Mouse (Mus musculus) kidney, embryonic 15.5 days (tissue): ENCODE measurements around the gene Them7. TPM values are rescaled to one million over a fixed set of nuclear protein-coding genes. Genes with fewer than 3 reads are reported as not detected.

Experiments used
- ATAC-seq: fragments of 200-750 bp; cut with Nextera tagmentation; replicated peaks from 2 replicates; pipeline ENCODE4 v1.8.0; 2017; ENCODE audit warnings: moderate TSS enrichment; ENCODE audit not compliant: low FRiP score
- H3K27ac ChIP-seq: fragments of 300-500 bp; sonication (generic); 2 replicates; pipeline ENCODE4 v1.5.1; 2015; ENCODE audit warnings: mild to moderate bottlenecking, inconsistent platforms
- H3K27me3 ChIP-seq: fragments of 300-500 bp; sonication (generic); 2 replicates; pipeline ENCODE4 v1.6.1; 2015; ENCODE audit warnings: inconsistent platforms
- H3K36me3 ChIP-seq: fragments of 300-500 bp; sonication (generic); 2 replicates; pipeline ENCODE4 v1.6.1; 2015; ENCODE audit warnings: inconsistent platforms
- H3K4me1 ChIP-seq: fragments of 300-500 bp; sonication (generic); 2 replicates; pipeline ENCODE4 v1.6.1; 2015; ENCODE audit warnings: inconsistent platforms
- H3K4me2 ChIP-seq: fragments of 300-500 bp; sonication (generic); 2 replicates; pipeline ENCODE4 v1.6.1; 2015; ENCODE audit warnings: moderate library complexity, mild to moderate bottlenecking, inconsistent platforms
- H3K4me3 ChIP-seq: fragments of 300-500 bp; sonication (generic); replicated peaks from 2 replicates; pipeline ENCODE4 v1.5.1; 2015; ENCODE audit warnings: mild to moderate bottlenecking, inconsistent platforms
- H3K9ac ChIP-seq: fragments of 300-500 bp; sonication (generic); 2 replicates; pipeline ENCODE4 v1.6.1; 2015; ENCODE audit warnings: mild to moderate bottlenecking, inconsistent platforms
- H3K9me3 ChIP-seq: fragments of 300-500 bp; sonication (generic); replicated peaks from 2 replicates; pipeline ENCODE4 v1.6.1; 2016; ENCODE audit warnings: inconsistent platforms
- WGBS: fragments of 180-500 bp; shearing (Covaris S2); methylation state at CpG from one replicate; pipeline ENCODE4 v1.1.7; 2015; ENCODE audit warnings: mixed read lengths; 5-methylcytosine and 5-hydroxymethylcytosine counted together
- polyA plus RNA-seq: library from polyadenylated mRNA; unstranded; fragments of >200 nt; fragmentation: Nextera tagmentation; extraction: Ambion mirVana; gene quantifications from 2 replicates; pipeline ENCODE4 v1.2.1, GENCODE M21; 2015

Them7 gene
- polyA plus RNA-seq, 1 experiment from 2014 or later: 3.0 TPM

DNA sequence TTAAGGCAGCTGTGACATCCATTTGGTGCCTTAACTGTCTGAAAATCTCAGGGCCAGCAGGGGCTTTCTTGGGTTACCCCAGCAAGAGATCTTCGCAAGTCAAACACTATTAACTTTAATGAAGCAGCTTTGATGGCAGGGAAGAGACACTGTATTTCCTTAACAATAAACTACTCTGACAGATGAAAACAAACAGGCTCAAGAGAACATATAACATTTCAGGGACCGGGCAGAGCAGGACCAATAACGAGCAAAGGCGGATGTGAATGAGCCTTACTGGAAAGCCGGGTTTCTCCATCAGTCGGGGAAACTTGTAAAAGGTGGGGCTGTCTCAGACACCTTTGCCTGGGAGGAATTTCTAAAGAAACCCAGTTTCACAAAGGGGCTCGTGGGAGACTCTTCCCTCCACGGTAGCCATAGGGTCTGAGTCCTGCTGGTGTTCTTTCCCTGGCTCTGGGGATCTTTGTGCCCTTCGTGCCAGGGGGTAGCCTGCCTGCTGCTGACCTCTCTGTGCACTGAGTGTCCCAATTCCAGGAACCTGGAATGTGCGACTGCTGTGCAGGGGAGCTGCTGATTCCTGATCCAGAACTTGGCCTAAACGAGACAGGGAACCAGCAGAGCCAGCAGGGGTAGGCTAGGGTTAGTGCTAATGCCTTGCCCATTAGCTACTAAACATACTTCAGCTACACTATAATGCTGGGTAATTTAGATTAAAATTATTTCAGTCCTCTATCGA lies 11.4 kb downstream of the Them7 start:
- ATAC-seq: peak; percentile 54
- WGBS: 16% methylated on average over 12 of the region's 12 CpGs
- H3K27ac ChIP-seq: peak overlapping the region; percentile 86
- 0 out of 2 replicates have a peak overlapping the region, but pooled peaks have one; percentile 29 for H3K4me2 ChIP-seq
- no peaks in the 10 kb centered on the region for H3K9me3 ChIP-seq
- H3K4me1 ChIP-seq: peaks cover 76% of the 10 kb centered on the region
- no peak overlapping the region for H3K9ac ChIP-seq
- 0 out of 2 replicates have a peak, but pooled peaks cover 4% of the 10 kb centered on the region for H3K27me3 ChIP-seq
- no peaks in the 10 kb centered on the region for H3K36me3 ChIP-seq
- H3K4me3 ChIP-seq: no peak overlapping the region

GRCm38 (mm10) chr2:105237424-105237823 lies 13.3 kb downstream of the Them7 start:
- peak; percentile 16 for ATAC-seq
- H3K4me2 ChIP-seq: no peak overlapping the region
- H3K36me3 ChIP-seq: no peaks in the 10 kb centered on the region
- H3K4me3 ChIP-seq: no peak overlapping the region
- WGBS: 21% methylated on average over 7 of the region's 7 CpGs
- H3K9ac ChIP-seq: no peak overlapping the region
- peak overlapping the region; percentile 28 for H3K27ac ChIP-seq
- H3K27me3 ChIP-seq: 0 out of 2 replicates have a peak, but pooled peaks cover 4% of the 10 kb centered on the region
- H3K4me1 ChIP-seq: peaks cover 68% of the 10 kb centered on the region
- no peaks in the 10 kb centered on the region for H3K9me3 ChIP-seq

GRCm38 (mm10) chr2:105237841-105238240 lies 13.7 kb downstream of the Them7 start:
- Histone ChIP-seq H3K9ac (no peak overlapping the region), H3K36me3 (no peaks in the 10 kb centered on the region), H3K4me3 (no peak overlapping the region), H3K4me2 (no peak overlapping the region), H3K27me3 (0 out of 2 replicates have a peak, but pooled peaks cover 4% of the 10 kb centered on the region), H3K27ac (peak overlapping the region; percentile 28), H3K4me1 (peaks cover 69% of the 10 kb centered on the region), H3K9me3 (no peaks in the 10 kb centered on the region)
- WGBS: 47% methylated on average over 2 of the region's 2 CpGs
- ATAC-seq: no peak

GRCm38 (mm10) chr2:105238775-105239174 lies 14.7 kb downstream of the Them7 start:
- Histone ChIP-seq H3K4me2 (no peak overlapping the region), H3K9ac (no peak overlapping the region), H3K27me3 (0 out of 2 replicates have a peak, but pooled peaks cover 4% of the 10 kb centered on the region), H3K9me3 (no peaks in the 10 kb centered on the region), H3K27ac (no peak overlapping the region), H3K4me1 (peaks cover 67% of the 10 kb centered on the region), H3K36me3 (no peaks in the 10 kb centered on the region), H3K4me3 (no peak overlapping the region)
- 26% methylated on average over 3 of the region's 3 CpGs for WGBS
- ATAC-seq: peak; percentile 22; the same call in 1 of the 2 replicates

DNA sequence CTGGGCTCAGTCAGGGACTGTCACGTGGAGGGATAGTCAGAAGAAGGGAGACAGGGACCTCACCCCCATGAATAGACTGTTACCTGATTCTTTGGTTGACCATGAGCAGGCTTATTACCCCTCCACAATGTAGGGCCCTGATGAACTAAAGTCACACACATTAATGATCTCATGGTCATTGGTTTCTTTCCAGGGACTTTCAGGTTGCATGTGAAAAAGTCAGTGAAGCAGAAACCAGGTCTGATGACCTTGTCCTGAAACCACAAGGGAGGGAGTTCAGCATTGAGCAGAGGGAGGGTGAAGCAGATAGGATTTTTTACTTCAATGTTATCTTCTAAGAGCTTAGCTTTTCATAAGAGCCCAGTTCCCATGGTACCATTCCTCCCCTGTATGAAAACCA lies 16.5 kb downstream of the Them7 start:
- no peak overlapping the region for H3K9ac ChIP-seq
- H3K4me2 ChIP-seq: no peak overlapping the region
- peaks cover 51% of the 10 kb centered on the region for H3K4me1 ChIP-seq
- no peak for ATAC-seq
- no peak overlapping the region for H3K4me3 ChIP-seq
- 0 out of 2 replicates have a peak, but pooled peaks cover 4% of the 10 kb centered on the region for H3K27me3 ChIP-seq
- WGBS: 22% methylated on average over 1 of the region's 1 CpGs
- H3K9me3 ChIP-seq: no peaks in the 10 kb centered on the region
- no peaks in the 10 kb centered on the region for H3K36me3 ChIP-seq
- H3K27ac ChIP-seq: peak overlapping the region; percentile 25; the same call in 1 of the 2 replicates

DNA sequence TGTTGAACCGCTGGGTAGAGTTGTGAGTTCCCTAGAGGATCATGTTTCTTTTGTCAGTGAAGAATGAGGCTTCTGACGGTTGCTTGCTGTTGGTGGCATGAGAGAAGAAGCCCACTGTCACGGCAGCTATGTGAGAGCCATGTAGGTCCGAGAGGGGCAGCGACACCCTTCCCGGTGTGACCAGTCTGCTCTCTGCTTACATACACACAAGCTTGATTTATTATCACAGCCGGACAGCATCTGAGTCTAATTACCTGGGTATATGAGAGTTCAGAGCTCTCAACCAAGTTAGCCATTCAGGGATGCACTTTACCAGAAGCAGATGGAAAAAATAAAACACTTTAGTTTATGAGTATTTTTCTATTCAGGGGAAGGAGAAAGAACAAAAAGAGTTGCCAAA lies 18.8 kb downstream of the Them7 start:
- H3K36me3 ChIP-seq: no peaks in the 10 kb centered on the region
- peaks cover 28% of the 10 kb centered on the region for H3K4me1 ChIP-seq
- 10% methylated on average over 7 of the region's 7 CpGs for WGBS
- H3K9me3 ChIP-seq: no peaks in the 10 kb centered on the region
- 0 out of 2 replicates have a peak, but pooled peaks have one; percentile 37 for ATAC-seq
- no peak overlapping the region for H3K4me3 ChIP-seq
- H3K27me3 ChIP-seq: no peaks in the 10 kb centered on the region
- H3K9ac ChIP-seq: no peak overlapping the region
- H3K4me2 ChIP-seq: no peak overlapping the region
- H3K27ac ChIP-seq: no peak overlapping the region; the same call in 1 of the 2 replicates

DNA sequence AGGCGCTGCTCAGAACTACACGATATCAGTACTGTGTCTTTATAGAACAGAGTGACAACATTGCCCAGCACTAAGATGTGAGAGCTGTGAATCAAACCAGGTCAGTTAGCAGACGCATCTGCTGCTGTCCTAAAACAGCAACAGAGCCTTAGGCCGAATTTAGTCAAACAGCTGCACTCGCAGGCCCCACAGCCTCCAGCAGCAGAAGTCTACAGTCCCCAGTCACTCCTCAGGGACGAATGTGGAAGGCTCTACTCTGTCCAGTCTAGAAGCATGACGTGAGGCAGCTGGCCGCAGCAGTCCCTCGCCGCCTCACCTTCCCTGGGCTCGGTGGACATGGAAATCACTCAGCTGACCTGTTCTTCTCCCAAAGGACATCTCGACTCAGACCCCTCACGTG lies 20.6 kb downstream of the Them7 start:
- Histone ChIP-seq H3K27ac (no peak overlapping the region), H3K27me3 (no peaks in the 10 kb centered on the region), H3K9ac (no peak overlapping the region), H3K9me3 (no peaks in the 10 kb centered on the region), H3K4me1 (peaks cover 21% of the 10 kb centered on the region), H3K36me3 (no peaks in the 10 kb centered on the region), H3K4me2 (no peak overlapping the region), H3K4me3 (no peak overlapping the region)
- ATAC-seq: no peak
- 52% methylated on average over 13 of the region's 13 CpGs for WGBS

- H3K4me1 ChIP-seq: no peaks in the 10 kb centered on the region
- H3K36me3 ChIP-seq: no peaks in the 10 kb centered on the region
- no peak for ATAC-seq
- H3K27ac ChIP-seq: no peak overlapping the region
- H3K9ac ChIP-seq: no peak overlapping the region
- no peak overlapping the region for H3K4me3 ChIP-seq
- H3K27me3 ChIP-seq: peaks cover 4% of the 10 kb centered on the region; the same call in 1 of the 2 replicates
- no peaks in the 10 kb centered on the region for H3K9me3 ChIP-seq
- H3K4me2 ChIP-seq: no peak overlapping the region
- WGBS: 69% methylated on average over 3 of the region's 3 CpGs
Measured at GRCm38 (mm10) chr2:105251978-105252377, 27.9 kb downstream of the Them7 start.

GRCm38 (mm10) chr2:105252824-105253223 lies 28.7 kb downstream of the Them7 start:
- no peaks in the 10 kb centered on the region for H3K4me1 ChIP-seq
- 65% methylated on average over 7 of the region's 7 CpGs for WGBS
- no peak overlapping the region for H3K27ac ChIP-seq
- peak; percentile 88 for ATAC-seq
- H3K4me3 ChIP-seq: no peak overlapping the region
- H3K4me2 ChIP-seq: no peak overlapping the region
- peaks cover 4% of the 10 kb centered on the region; the same call in 1 of the 2 replicates for H3K27me3 ChIP-seq
- H3K9me3 ChIP-seq: no peaks in the 10 kb centered on the region
- H3K36me3 ChIP-seq: no peaks in the 10 kb centered on the region
- H3K9ac ChIP-seq: no peak overlapping the region

DNA sequence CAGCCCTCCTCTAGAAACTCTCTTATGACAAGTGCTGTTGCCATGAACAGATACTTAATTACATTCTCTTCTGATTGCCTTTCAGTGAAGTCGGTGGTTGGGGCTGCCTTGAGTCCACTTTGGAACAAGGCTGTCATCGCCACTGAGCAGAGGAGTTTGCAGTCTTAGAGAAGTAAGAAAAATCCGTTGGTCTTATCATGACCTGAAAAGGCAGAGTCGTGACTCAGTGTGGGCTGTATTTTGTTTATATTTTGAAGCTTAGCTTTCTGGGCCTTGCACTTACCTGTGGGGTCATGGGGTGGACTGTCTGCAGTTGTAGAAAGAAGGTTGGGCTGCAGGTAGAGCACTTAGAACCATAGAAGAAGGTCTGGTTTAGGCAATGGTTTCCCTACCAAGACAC lies 31.3 kb downstream of the Them7 start:
- Histone ChIP-seq H3K4me2 (no peak overlapping the region), H3K9me3 (no peaks in the 10 kb centered on the region), H3K9ac (no peak overlapping the region), H3K27me3 (peaks cover 4% of the 10 kb centered on the region; the same call in 1 of the 2 replicates), H3K4me1 (no peaks in the 10 kb centered on the region), H3K27ac (no peak overlapping the region), H3K36me3 (no peaks in the 10 kb centered on the region), H3K4me3 (no peak overlapping the region)
- no peak for ATAC-seq
- 60% methylated on average over 4 of the region's 4 CpGs for WGBS

- ATAC-seq: no peak
- Histone ChIP-seq H3K27ac (no peak overlapping the region), H3K9ac (no peak overlapping the region), H3K4me3 (no peak overlapping the region), H3K4me2 (no peak overlapping the region), H3K9me3 (no peaks in the 10 kb centered on the region), H3K27me3 (peaks cover 4% of the 10 kb centered on the region; the same call in 1 of the 2 replicates), H3K36me3 (no peaks in the 10 kb centered on the region), H3K4me1 (no peaks in the 10 kb centered on the region)
- WGBS: 70% methylated on average over 2 of the region's 2 CpGs
Measured at GRCm38 (mm10) chr2:105256427-105257071, 32.4 kb downstream of the Them7 start.

DNA sequence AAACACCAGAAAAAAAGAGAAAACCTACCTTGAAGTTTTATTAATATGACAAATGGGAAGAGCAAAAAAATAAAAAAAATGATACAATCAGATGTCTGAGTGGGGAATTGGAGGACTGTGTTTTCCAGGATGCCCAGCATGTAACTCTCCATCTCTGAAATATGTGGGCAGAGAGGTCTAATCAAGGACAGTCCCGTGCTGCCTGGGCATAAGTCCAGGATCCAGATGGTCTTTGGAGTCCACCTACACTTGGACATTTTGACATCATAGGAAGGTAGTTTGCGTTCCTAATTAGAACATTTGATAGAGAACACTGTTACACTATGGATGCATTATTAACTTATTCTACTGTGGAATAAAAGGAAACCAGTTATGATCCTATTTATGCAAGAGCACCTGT lies 33.3 kb downstream of the Them7 start:
- H3K9ac ChIP-seq: no peak overlapping the region
- peaks cover 4% of the 10 kb centered on the region; the same call in 1 of the 2 replicates for H3K27me3 ChIP-seq
- H3K4me3 ChIP-seq: no peak overlapping the region
- no peak overlapping the region for H3K27ac ChIP-seq
- H3K4me1 ChIP-seq: no peaks in the 10 kb centered on the region
- H3K4me2 ChIP-seq: no peak overlapping the region
- no peak for ATAC-seq
- no peaks in the 10 kb centered on the region for H3K9me3 ChIP-seq
- no peaks in the 10 kb centered on the region for H3K36me3 ChIP-seq
- 63% methylated on average over 2 of the region's 2 CpGs for WGBS
